Mouse (Mus musculus): ENCODE measurements around the gene Fmr1. TPM values are rescaled to one million over a fixed set of nuclear protein-coding genes. Genes with fewer than 3 reads are reported as not detected.

Fmr1 gene
- polyA plus RNA-seq, 1 experiment from 2014 or later, result 51.2 TPM

Other genes with a start within 250 kb of the Fmr1 start
- gene Fmr1nb, start 83.3 kb downstream of the Fmr1 start, polyA plus RNA-seq (2015; fragmentation: Nextera tagmentation; extraction: Ambion mirVana), result 0.64 TPM in 1 of 2 replicates, not detected in the other
- gene Gm14698, start 142.6 kb downstream of the Fmr1 start, polyA plus RNA-seq (2015; fragmentation: Nextera tagmentation; extraction: Ambion mirVana), result 3.4 and 6.4 TPM in 2 replicates
- gene Gm6812, start 214.5 kb downstream of the Fmr1 start, polyA plus RNA-seq (2015; fragmentation: Nextera tagmentation; extraction: Ambion mirVana), result not detected in 2 replicates